ENCODE assay signal across 9 mouse cellular contexts in the genomic region with DNA sequence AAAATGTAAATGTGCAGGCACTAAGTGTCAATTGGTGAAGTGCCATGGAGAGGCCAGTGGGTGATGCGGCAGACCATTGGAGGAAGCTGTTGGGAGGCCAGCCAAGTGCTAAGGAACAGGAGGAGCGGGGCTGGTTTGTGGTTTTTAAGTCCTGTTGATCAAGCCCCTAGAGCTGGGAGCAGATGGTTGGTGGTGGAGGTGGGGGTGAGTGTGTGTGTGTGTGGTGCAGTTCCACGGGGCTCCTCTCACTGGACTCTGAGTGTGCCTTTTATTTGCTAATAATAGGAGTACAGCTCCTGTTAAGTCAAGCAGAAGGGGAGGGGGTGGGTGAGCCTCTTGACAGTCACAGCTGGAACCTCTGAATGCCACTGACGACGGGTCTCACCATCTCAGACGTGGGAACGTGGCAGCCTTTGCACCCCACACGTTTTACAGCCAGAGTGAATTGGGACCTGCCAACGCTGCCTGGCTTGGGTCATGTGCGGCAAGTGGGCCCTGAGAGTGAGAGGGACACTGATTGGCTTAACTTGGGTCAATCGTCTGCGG. TPM values are rescaled to one million over a fixed set of nuclear protein-coding genes. Genes with fewer than 3 reads are reported as not detected.
A peak's percentile ranks its signal among the peaks of the same experiment; 100 is the strongest.
DNase-seq lines count a peak whose midpoint lies in the region; ATAC-seq lines count a peak whose summit lies in the region.
"Had no signal": no experiment of that assay in that cellular context is flagged by ENCODE, and none has a peak within 500 bp of the region (broad histone marks: within the 10 kb centered on the region; RNA-seq: fewer than 3 reads in every experiment).

No protein-coding gene starts in this region.

- no peak overlapping the region for H3K4me2 ChIP-seq in limb, embryonic 12.5 days
- no peak overlapping the region; the same call in 1 of the 2 replicates for H3K4me2 ChIP-seq in hindbrain, embryonic 14.5 days (replicated peaks)
- H3K4me2 ChIP-seq: stomach, embryonic 15.5 days had no signal

- H3K9me3 ChIP-seq in limb, embryonic 12.5 days, result no peaks in the 10 kb centered on the region
- no peaks in the 10 kb centered on the region for H3K9me3 ChIP-seq in limb, embryonic 10.5 days (replicated peaks)
- H3K9me3 ChIP-seq in hindbrain, embryonic 14.5 days (ENCODE audit: control insufficient read depth, low read length), result no peaks in the 10 kb centered on the region
- no peaks in the 10 kb centered on the region for H3K9me3 ChIP-seq in megakaryocyte, embryonic 14.5 days
- H3K9me3 ChIP-seq: stomach, embryonic 15.5 days had no signal

- H3K36me3 ChIP-seq in limb, embryonic 12.5 days, result no peaks in the 10 kb centered on the region
- no peaks in the 10 kb centered on the region for H3K36me3 ChIP-seq in limb, embryonic 10.5 days
- H3K36me3 ChIP-seq in hindbrain, embryonic 14.5 days (replicated peaks; ENCODE audit: control insufficient read depth, insufficient read depth), result no peaks in the 10 kb centered on the region
- peaks cover 87% of the 10 kb centered on the region for H3K36me3 ChIP-seq in megakaryocyte, embryonic 14.5 days (replicated peaks; ENCODE audit: low read length)
- H3K36me3 ChIP-seq: stomach, embryonic 15.5 days had no signal

- 46% methylated on average over 12 of the region's 12 CpGs for WGBS in limb, embryonic 12.5 days
- 70% methylated on average over 12 of the region's 12 CpGs for WGBS in limb, embryonic 10.5 days
- WGBS in hindbrain, embryonic 14.5 days, result 19% methylated on average over 12 of the region's 12 CpGs

- no peak overlapping the region for H3K4me3 ChIP-seq in limb, embryonic 12.5 days (replicated peaks)
- no peak overlapping the region for H3K4me3 ChIP-seq in limb, embryonic 10.5 days
- no peak overlapping the region for H3K4me3 ChIP-seq in hindbrain, embryonic 14.5 days (replicated peaks; ENCODE audit: low read length)
- peak overlapping the region; percentile 79 for H3K4me3 ChIP-seq in megakaryocyte, embryonic 14.5 days (replicated peaks)
- H3K4me3 ChIP-seq: stomach, embryonic 15.5 days had no signal

- H3K27ac ChIP-seq in limb, embryonic 12.5 days, result peak overlapping the region; percentile 45; the same call in 1 of the 2 replicates
- no peak overlapping the region for H3K27ac ChIP-seq in limb, embryonic 10.5 days
- H3K27ac ChIP-seq in hindbrain, embryonic 14.5 days, result peak overlapping the region; percentile 26; the same call in 1 of the 2 replicates
- H3K27ac ChIP-seq: stomach, embryonic 15.5 days had no signal

- ATAC-seq in limb, embryonic 12.5 days (ENCODE audit: insufficient number of reproducible peaks, insufficient read depth, low FRiP score, low TSS enrichment, low read depth), result no peak
- ATAC-seq in hindbrain, embryonic 14.5 days (ENCODE audit: low FRiP score), result peak; percentile 82

- no peak overlapping the region for H3K9ac ChIP-seq in limb, embryonic 12.5 days (replicated peaks)
- H3K9ac ChIP-seq in hindbrain, embryonic 14.5 days, result no peak overlapping the region
- H3K9ac ChIP-seq: stomach, embryonic 15.5 days had no signal

- H3K27me3 ChIP-seq in limb, embryonic 12.5 days, result no peaks in the 10 kb centered on the region
- no peaks in the 10 kb centered on the region for H3K27me3 ChIP-seq in limb, embryonic 10.5 days (ENCODE audit: low read depth, poor library complexity, severe bottlenecking)
- no peaks in the 10 kb centered on the region for H3K27me3 ChIP-seq in hindbrain, embryonic 14.5 days (ENCODE audit: control insufficient read depth, insufficient read depth, low read length)
- H3K27me3 ChIP-seq in megakaryocyte, embryonic 14.5 days (replicated peaks), result no peaks in the 10 kb centered on the region
- H3K27me3 ChIP-seq: stomach, embryonic 15.5 days had no signal

- DNase-seq in limb, embryonic 10.5 days (ENCODE audit: low spot score), result no peak
- peak; percentile 41 for DNase-seq in embryo, embryonic 10.5 days (ENCODE audit: low spot score)
- no peak for DNase-seq in hindbrain, embryonic 14.5 days (ENCODE audit: low spot score)
- DNase-seq in ovary, postnatal 36 days (ENCODE audit: low spot score), result no peak
- no peak for DNase-seq in adrenal gland, postnatal 25 days
- no peak for DNase-seq in frontal cortex, adult 2 months (ENCODE audit: extremely low spot score in 1 of 2, low spot score in 1 of 2)

- H3K4me1 ChIP-seq in limb, embryonic 12.5 days (replicated peaks), result peaks cover 14% of the 10 kb centered on the region
- H3K4me1 ChIP-seq in limb, embryonic 10.5 days, result peaks cover 13% of the 10 kb centered on the region
- H3K4me1 ChIP-seq in hindbrain, embryonic 14.5 days (replicated peaks; ENCODE audit: control insufficient read depth, insufficient read depth, low read length), result 0 out of 2 replicates have a peak, but pooled peaks cover 8% of the 10 kb centered on the region
- peaks cover 98% of the 10 kb centered on the region for H3K4me1 ChIP-seq in megakaryocyte, embryonic 14.5 days

RNA-seq across cellular contexts. Expression of a gene that starts 13.9 kb away (rescaled TPM):
- 8.5 and 8.6 TPM in 2 replicates for polyA plus RNA-seq in limb, embryonic 12.5 days (2016; fragmentation: Nextera tagmentation; extraction: Ambion mirVana)
- 5.3 and 5.9 TPM in 2 replicates for polyA plus RNA-seq in limb, embryonic 10.5 days (2016; fragmentation: Nextera tagmentation; extraction: Ambion mirVana)
- polyA plus RNA-seq in hindbrain, embryonic 14.5 days (2014; fragmentation: Nextera tagmentation; extraction: Ambion mirVana), result 21.9 and 29.2 TPM in 2 replicates
- polyA plus RNA-seq in megakaryocyte, embryonic 14.5 days (2012; ENCODE audit: insufficient read depth, low replicate concordance), result 12.1 and 19.2 TPM in 2 replicates
- 4.2 and 6.7 TPM in 2 replicates for total RNA-seq in adrenal gland, postnatal 25 days (2021)
- 11.9 and 13.0 TPM in 2 replicates for polyA plus RNA-seq in frontal cortex, adult 2 months (2012; rRNA removed)

RNA-seq across cellular contexts. Expression of a gene that starts 18.2 kb away (rescaled TPM):
- polyA plus RNA-seq in limb, embryonic 12.5 days (2016; fragmentation: Nextera tagmentation; extraction: Ambion mirVana), result 77.5 and 78.5 TPM in 2 replicates
- 84.8 and 88.9 TPM in 2 replicates for polyA plus RNA-seq in limb, embryonic 10.5 days (2016; fragmentation: Nextera tagmentation; extraction: Ambion mirVana)
- polyA plus RNA-seq in hindbrain, embryonic 14.5 days (2014; fragmentation: Nextera tagmentation; extraction: Ambion mirVana), result 52.2 and 52.7 TPM in 2 replicates
- 6.1 and 9.7 TPM in 2 replicates for polyA plus RNA-seq in megakaryocyte, embryonic 14.5 days (2012; ENCODE audit: insufficient read depth, low replicate concordance)
- 19.0 and 19.9 TPM in 2 replicates for total RNA-seq in adrenal gland, postnatal 25 days (2021)
- 20.8 and 22.1 TPM in 2 replicates for polyA plus RNA-seq in frontal cortex, adult 2 months (2012; rRNA removed)
